Mouse (Mus musculus): ENCODE data around the gene Gm49395.

Gm49395 gene

DNA sequence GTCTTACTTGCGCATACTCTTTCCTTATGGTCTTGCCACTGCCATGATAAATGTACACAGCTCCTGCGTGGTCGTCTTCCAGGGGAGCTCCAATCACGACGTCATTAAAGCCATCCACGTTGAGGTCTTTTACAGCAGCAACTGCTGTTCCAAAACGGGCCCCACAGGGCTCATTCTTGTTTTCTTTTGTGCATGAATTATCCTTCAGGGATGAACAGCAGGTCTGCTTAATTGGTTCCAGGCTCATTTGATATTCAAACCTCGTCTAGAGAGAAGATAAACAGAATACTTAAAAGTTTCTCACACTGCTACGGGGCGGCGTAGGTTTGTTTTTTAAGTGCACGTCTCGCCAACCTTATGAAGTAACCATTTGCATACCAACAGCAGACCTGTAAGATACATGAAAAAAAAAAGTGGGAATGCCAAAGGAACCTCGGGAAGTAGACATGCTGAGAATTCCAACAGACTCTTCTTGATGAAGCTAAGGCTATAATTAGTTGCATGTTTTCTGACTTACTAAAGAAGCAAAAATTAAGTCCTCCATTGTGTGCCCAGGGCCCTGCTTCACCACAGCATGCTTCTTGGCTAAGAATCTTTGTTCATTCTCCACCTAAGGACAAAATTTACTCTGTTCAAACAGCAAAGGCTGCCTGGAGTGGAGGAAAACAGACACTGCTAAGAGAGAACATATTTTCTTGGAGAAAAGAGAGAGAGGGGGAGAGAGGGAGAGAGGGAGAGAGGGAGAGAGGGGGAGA is 109.3 kb downstream of the Gm49395 start:
- DNase-seq (ENCODE audit: low read depth, low spot score): no peak

DNA sequence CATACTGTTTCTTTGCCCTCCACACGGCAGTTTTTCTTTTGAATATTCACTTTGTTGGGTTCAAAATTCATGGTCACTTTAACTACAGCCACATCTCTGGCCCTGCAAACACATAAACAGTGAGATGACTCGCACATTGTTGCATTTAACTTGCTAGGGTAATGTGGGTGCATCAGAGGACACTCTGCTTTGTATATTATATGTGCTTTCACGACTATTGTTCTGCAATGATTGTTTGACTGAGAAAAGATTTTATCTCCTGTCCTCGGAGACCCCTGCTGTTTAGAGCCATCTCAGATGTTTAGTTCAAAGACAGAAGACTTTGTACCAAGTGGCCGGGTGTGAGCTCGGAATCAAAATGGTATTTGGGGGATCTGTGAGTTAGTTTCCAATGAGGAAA is 114.1 kb downstream of the Gm49395 start:
- peak; percentile 21 for DNase-seq (ENCODE audit: low read depth, low spot score)

DNA sequence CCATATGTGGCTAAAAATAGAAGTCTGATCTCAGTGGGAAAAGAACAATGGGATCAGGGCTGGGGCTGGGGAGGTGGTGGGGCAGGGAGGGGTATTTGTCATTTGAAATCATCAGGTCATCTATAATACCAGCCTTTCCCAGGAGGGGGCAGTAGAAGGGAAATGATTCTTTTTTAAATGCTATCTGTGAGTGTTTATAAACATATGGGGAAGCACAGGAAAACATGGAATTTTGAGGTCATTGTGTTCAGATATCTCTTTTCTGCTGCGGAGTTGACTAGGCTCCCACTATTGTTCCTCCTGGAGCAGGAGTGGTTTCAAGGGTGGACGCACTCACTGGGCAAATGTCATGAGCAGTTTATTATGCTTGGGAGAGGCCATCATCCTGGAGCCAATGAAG is 114.6 kb downstream of the Gm49395 start:
- peak; percentile 36 for DNase-seq (ENCODE audit: low read depth, low spot score)

All from ZHBTc4 (cell line).